Mouse (Mus musculus) stomach, embryonic 16.5 days (tissue): ENCODE measurements around the gene Klc4. TPM values are rescaled to one million over a fixed set of nuclear protein-coding genes. Genes with fewer than 3 reads are reported as not detected.
A peak's percentile ranks its signal among the peaks of the same experiment; 100 is the strongest.

ENCODE experiments used
- ATAC-seq: fragments of 200-750 bp; cut with Nextera tagmentation; 2 replicates; pipeline ENCODE4 v1.8.0; 2017; ENCODE audit warnings: moderate number of reproducible peaks, moderate TSS enrichment; ENCODE audit not compliant: insufficient read depth, low FRiP score
- H3K27ac ChIP-seq: fragments of 300-500 bp; sonication (generic); 2 replicates; pipeline ENCODE4 v1.5.1; 2014; ENCODE audit warnings: low read length
- H3K27me3 ChIP-seq: fragments of 300-500 bp; sonication (generic); 2 replicates; pipeline ENCODE4 v1.6.1; 2014; ENCODE audit warnings: low read length, control low read depth, mixed read lengths; ENCODE audit not compliant: control insufficient read depth, insufficient read depth
- H3K36me3 ChIP-seq: fragments of 300-500 bp; sonication (generic); 2 replicates; pipeline ENCODE4 v1.6.1; 2014; ENCODE audit warnings: low read length; ENCODE audit not compliant: control insufficient read depth, insufficient read depth
- H3K4me1 ChIP-seq: fragments of 300-500 bp; sonication (generic); 2 replicates; pipeline ENCODE4 v1.6.1; 2014; ENCODE audit warnings: low read length, control low read depth, mixed read lengths; ENCODE audit not compliant: control insufficient read depth, insufficient read depth
- H3K4me2 ChIP-seq: fragments of 300-500 bp; sonication (generic); 2 replicates; pipeline ENCODE4 v1.6.1; 2014; ENCODE audit warnings: low read depth, low read length, mixed read lengths
- H3K4me3 ChIP-seq: fragments of 300-500 bp; sonication (generic); replicated peaks from 2 replicates; pipeline ENCODE4 v1.5.1; 2014; ENCODE audit warnings: mild to moderate bottlenecking, low read length
- H3K9ac ChIP-seq: fragments of 300-500 bp; sonication (generic); 2 replicates; pipeline ENCODE4 v1.6.1; 2014; ENCODE audit warnings: low read length
- H3K9me3 ChIP-seq: fragments of 300-500 bp; sonication (generic); replicated peaks from 2 replicates; pipeline ENCODE4 v1.6.1; 2016; ENCODE audit warnings: low read length, control low read depth; ENCODE audit not compliant: control insufficient read depth
- WGBS: fragments of 180-500 bp; shearing (Covaris S2); extraction: QIAGEN DNeasy Blood & Tissue Kit; methylation state at CpG from one replicate; pipeline ENCODE4 v1.1.7; 2014; 5-methylcytosine and 5-hydroxymethylcytosine counted together
- polyA plus RNA-seq: library from polyadenylated mRNA; unstranded; fragments of >200 nt; fragmentation: Nextera tagmentation; extraction: Ambion mirVana; gene quantifications from 2 replicates; pipeline ENCODE4 v1.2.1, GENCODE M21; 2015

Klc4 gene
- polyA plus RNA-seq, 1 experiment from 2014 or later: 41.4 TPM

DNA sequence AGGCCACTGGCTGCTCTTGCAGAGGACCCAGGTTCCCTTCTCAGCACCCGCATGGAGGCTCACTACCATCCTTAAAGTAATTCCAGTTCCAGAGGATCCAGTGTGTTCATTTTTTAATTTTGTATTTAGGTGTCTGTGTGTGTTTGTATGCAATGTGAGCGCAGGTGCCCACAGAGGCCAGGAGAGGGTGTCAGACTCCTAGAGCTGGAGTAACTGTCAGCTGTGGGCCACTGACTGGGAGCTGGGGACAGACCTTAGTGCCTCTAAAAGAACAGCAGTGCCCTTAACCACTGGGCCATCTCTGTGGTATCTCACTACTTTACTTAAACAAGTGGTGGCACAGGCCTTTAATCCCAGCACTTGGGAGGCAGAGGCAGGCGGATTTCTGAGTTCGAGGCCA lies 42.6 kb downstream of the Klc4 start:
- Histone ChIP-seq H3K9ac (no peak overlapping the region), H3K9me3 (no peaks in the 10 kb centered on the region), H3K4me3 (no peak overlapping the region), H3K27me3 (no peaks in the 10 kb centered on the region), H3K36me3 (no peaks in the 10 kb centered on the region), H3K4me2 (no peak overlapping the region), H3K27ac (no peak overlapping the region), H3K4me1 (peaks cover 12% of the 10 kb centered on the region)
- WGBS: 97% methylated on average over 4 of the region's 4 CpGs
- no peak for ATAC-seq

DNA sequence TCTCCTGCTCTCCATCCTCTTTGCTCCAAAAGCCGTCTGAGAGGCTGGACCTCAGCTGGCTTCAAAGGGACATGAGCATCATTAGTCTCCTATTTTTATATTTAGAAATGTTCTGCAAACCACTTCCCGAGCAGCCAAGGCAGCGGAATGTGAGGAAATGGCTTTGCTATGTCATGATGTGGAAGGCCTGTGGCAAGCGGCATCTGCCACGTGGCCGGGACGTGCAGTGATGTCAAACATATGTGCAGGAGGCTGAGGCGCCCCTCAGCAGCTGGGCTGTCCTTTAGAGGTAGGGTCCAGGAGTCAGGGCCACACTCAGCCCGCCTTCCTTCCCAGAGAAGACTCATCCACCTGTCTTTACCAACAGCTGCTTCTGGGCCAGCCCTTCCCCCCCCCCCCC lies 43.6 kb downstream of the Klc4 start:
- Histone ChIP-seq H3K9me3 (no peaks in the 10 kb centered on the region), H3K4me2 (no peak overlapping the region), H3K9ac (no peak overlapping the region), H3K4me3 (no peak overlapping the region), H3K4me1 (peaks cover 12% of the 10 kb centered on the region), H3K27ac (peak overlapping the region; percentile 52; the same call in 1 of the 2 replicates), H3K27me3 (no peaks in the 10 kb centered on the region), H3K36me3 (no peaks in the 10 kb centered on the region)
- WGBS: 49% methylated on average over 9 of the region's 9 CpGs
- ATAC-seq: 0 out of 2 replicates have a peak, but pooled peaks have one; percentile 22

DNA sequence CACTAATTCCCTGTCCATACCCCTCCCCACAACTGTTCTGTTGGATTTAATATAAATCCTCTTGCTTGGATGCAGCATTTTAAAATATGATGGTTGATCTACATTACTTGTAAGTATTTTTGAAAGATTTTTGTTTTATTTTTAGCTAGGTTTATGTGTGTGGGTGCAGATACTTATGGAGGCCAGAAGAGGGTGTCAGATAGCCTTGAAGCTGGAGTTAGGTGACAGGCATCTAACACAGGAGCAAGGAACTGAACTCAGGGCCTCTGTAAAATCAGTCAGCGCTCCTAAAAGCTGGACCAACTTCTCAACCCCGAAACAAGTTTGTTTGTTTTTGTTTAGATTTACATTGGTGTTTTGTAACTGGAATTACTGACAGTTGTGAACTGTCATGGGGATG lies 45.3 kb downstream of the Klc4 start:
- Histone ChIP-seq H3K4me1 (peaks cover 11% of the 10 kb centered on the region), H3K27ac (no peak overlapping the region), H3K36me3 (no peaks in the 10 kb centered on the region), H3K4me2 (no peak overlapping the region), H3K4me3 (no peak overlapping the region), H3K27me3 (no peaks in the 10 kb centered on the region), H3K9me3 (no peaks in the 10 kb centered on the region), H3K9ac (no peak overlapping the region)
- ATAC-seq: no peak
- WGBS: 94% methylated on average over 2 of the region's 2 CpGs

GRCm38 (mm10) chr17:46598963-46599362 lies 46.9 kb downstream of the Klc4 start:
- no peak overlapping the region for H3K27ac ChIP-seq
- H3K36me3 ChIP-seq: no peaks in the 10 kb centered on the region
- WGBS: 84% methylated on average over 4 of the region's 4 CpGs
- no peaks in the 10 kb centered on the region for H3K9me3 ChIP-seq
- ATAC-seq: no peak
- peaks cover 14% of the 10 kb centered on the region for H3K4me1 ChIP-seq
- H3K27me3 ChIP-seq: no peaks in the 10 kb centered on the region
- no peak overlapping the region for H3K4me3 ChIP-seq
- no peak overlapping the region for H3K9ac ChIP-seq
- H3K4me2 ChIP-seq: no peak overlapping the region

- peaks cover 21% of the 10 kb centered on the region for H3K4me1 ChIP-seq
- no peak overlapping the region for H3K4me2 ChIP-seq
- H3K4me3 ChIP-seq: no peak overlapping the region
- WGBS: 81% methylated on average over 11 of the region's 11 CpGs
- H3K9ac ChIP-seq: no peak overlapping the region
- H3K27me3 ChIP-seq: no peaks in the 10 kb centered on the region
- no peaks in the 10 kb centered on the region for H3K9me3 ChIP-seq
- ATAC-seq: no peak
- no peaks in the 10 kb centered on the region for H3K36me3 ChIP-seq
- no peak overlapping the region for H3K27ac ChIP-seq
Observed at GRCm38 (mm10) chr17:46597956-46598355, 47.9 kb downstream of the Klc4 start.

DNA sequence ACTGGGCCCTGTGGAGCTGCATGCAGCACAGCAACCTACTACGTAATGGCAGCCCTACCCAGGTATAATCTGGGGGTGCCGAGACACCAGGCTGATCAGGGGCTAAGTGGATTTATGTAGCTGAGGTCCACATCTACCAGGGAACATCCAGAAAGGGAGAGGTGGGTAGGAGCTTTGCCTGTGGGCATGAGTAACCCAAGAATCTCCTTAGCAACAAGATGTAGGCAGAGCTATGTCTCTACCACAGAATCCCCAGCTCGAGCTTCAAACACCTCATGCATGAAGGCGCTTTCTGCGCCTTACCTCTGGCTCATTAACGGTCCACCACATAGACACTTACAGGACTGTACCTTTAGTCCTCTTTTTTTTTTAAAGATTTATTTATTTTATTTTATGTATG lies 50.5 kb downstream of the Klc4 start:
- Histone ChIP-seq H3K36me3 (no peaks in the 10 kb centered on the region), H3K9me3 (no peaks in the 10 kb centered on the region), H3K27ac (peak overlapping the region; percentile 51; the same call in 1 of the 2 replicates), H3K4me1 (peaks cover 26% of the 10 kb centered on the region), H3K4me2 (no peak overlapping the region), H3K9ac (no peak overlapping the region), H3K27me3 (no peaks in the 10 kb centered on the region), H3K4me3 (no peak overlapping the region)
- WGBS: 86% methylated on average over 6 of the region's 6 CpGs
- no peak for ATAC-seq

DNA sequence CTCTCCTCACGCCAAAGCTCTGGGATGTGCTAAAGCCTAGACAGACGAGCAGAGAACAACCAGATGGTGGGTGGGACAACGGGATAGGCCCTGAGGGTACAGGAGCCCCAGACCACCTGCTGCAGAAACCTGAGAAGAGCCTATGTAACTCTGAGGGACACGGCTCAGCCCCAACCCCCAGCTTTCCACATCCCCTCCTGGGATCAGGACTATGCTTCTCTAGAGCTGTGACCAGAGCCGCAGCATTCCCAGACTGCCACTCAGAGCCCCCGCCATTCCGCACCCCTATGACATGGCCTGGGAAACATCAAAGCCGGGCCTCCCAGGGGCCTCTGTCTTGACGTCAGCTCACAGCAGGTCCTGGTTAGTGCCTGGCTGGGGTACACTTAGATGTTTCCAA lies 51.2 kb downstream of the Klc4 start:
- Histone ChIP-seq H3K4me1 (peaks cover 26% of the 10 kb centered on the region), H3K4me3 (no peak overlapping the region), H3K36me3 (no peaks in the 10 kb centered on the region), H3K27ac (peak overlapping the region; percentile 51), H3K27me3 (no peaks in the 10 kb centered on the region), H3K9me3 (no peaks in the 10 kb centered on the region), H3K4me2 (no peak overlapping the region), H3K9ac (peak overlapping the region; percentile 48)
- WGBS: 35% methylated on average over 9 of the region's 9 CpGs
- peak; percentile 14; the same call in 1 of the 2 replicates for ATAC-seq

DNA sequence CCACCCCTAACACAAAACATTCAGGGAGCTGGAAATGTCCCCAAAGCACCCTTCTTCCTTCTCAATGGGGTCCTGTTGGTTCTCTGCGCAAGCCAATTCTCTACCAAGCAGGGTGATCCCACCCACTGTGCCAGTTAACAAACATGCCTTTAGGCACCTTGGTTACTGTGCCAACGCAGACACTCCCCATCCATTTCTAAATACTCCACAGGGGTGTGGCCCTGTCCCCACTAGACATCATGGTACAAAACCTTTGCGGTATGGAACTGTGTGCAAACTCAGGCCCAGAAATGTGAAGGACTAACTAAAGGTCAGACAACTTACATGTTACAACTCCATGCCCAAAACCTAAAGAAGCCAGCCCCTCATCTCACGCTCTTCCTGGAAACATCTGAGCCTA lies 52.7 kb downstream of the Klc4 start:
- H3K36me3 ChIP-seq: no peaks in the 10 kb centered on the region

GRCm38 (mm10) chr17:46591406-46591805 lies 54.4 kb downstream of the Klc4 start:
- peaks cover 7% of the 10 kb centered on the region; the same call in 1 of the 2 replicates for H3K36me3 ChIP-seq
- H3K27ac ChIP-seq: peak overlapping the region; percentile 53; the same call in 1 of the 2 replicates
- ATAC-seq: no peak
- H3K9me3 ChIP-seq: no peaks in the 10 kb centered on the region
- peaks cover 26% of the 10 kb centered on the region for H3K4me1 ChIP-seq
- H3K4me3 ChIP-seq: no peak overlapping the region
- H3K4me2 ChIP-seq: no peak overlapping the region
- no peak overlapping the region for H3K9ac ChIP-seq
- 71% methylated on average over 19 of the region's 19 CpGs for WGBS
- H3K27me3 ChIP-seq: no peaks in the 10 kb centered on the region

More for the DNA sequence above, 52.7 kb downstream of the Klc4 start:
- peak overlapping the region; percentile 71 for H3K27ac ChIP-seq
- 0 out of 2 replicates have a peak, but pooled peaks have one; percentile 18 for ATAC-seq
- peaks cover 26% of the 10 kb centered on the region for H3K4me1 ChIP-seq
- H3K4me2 ChIP-seq: no peak overlapping the region
- no peak overlapping the region for H3K9ac ChIP-seq
- no peaks in the 10 kb centered on the region for H3K27me3 ChIP-seq
- H3K4me3 ChIP-seq: no peak overlapping the region
- no peaks in the 10 kb centered on the region for H3K9me3 ChIP-seq
- WGBS: 73% methylated on average over 4 of the region's 4 CpGs
